Mouse (Mus musculus) heart, adult 2 months (tissue): ENCODE data around the gene Wiz.

Experiments used
- CTCF ChIP-seq: fragments of 200-600 bp; IDR thresholded peaks from 2 replicates; pipeline ENCODE4 v1.8.1; 2022; ENCODE audit warnings: antibody characterized with exemption, mild to moderate bottlenecking, moderate library complexity
- EP300 ChIP-seq: fragments of 200-500 bp; IDR thresholded peaks from 2 replicates; pipeline ENCODE4 v1.6.1; 2011; ENCODE audit warnings: low read depth, low read length, control low read depth; ENCODE audit not compliant: insufficient read depth
- POLR2A ChIP-seq: fragments of 200-500 bp; IDR thresholded peaks from 2 replicates; pipeline ENCODE4 v1.6.1; 2011; ENCODE audit warnings: mild to moderate bottlenecking, low read depth, low read length, control low read depth; ENCODE audit not compliant: insufficient read depth

- TF ChIP-seq POLR2A (no peak), CTCF (peak; percentile 76), EP300 (no peak)
These were observed 42.7 kb upstream of the Wiz start for GRCm38 (mm10) chr17:32431972-32432371.
